Mouse (Mus musculus) ES-E14 (cell line): ENCODE measurements at regions not wholly inside any gene's neighbourhood (a gene's known extent, or its start where the extent isn't known, plus 50 kb on each side); places are given as distances from the start of the nearest gene placed in this dataset.

Experiments
- DNase-seq: peaks from one replicate; pipeline ENCODE4 v3.0.0-alpha.2; 2013; ENCODE audit warnings: low read depth, low spot score
- H3K27ac ChIP-seq: 2 replicates; pipeline ENCODE4 v1.5.1; 2012; ENCODE audit warnings: low read depth, mild to moderate bottlenecking, low read length, moderate library complexity, mixed read lengths; ENCODE audit not compliant: poor library complexity, insufficient read depth, severe bottlenecking
- H3K36me3 ChIP-seq: 2 replicates; pipeline ENCODE4 v1.6.1; 2012; ENCODE audit warnings: mild to moderate bottlenecking, low read length, moderate library complexity, mixed read lengths; ENCODE audit not compliant: control insufficient read depth, poor library complexity, insufficient read depth, severe bottlenecking
- H3K4me1 ChIP-seq, 2 experiments: fragments of 150-350 bp in 1 of 2; sonication (generic) in 1 of 2; 2 replicates each; pipeline ENCODE4 v1.6.1; 2012; ENCODE audit warnings: low read length in 2 of 2, mild to moderate bottlenecking in 1 of 2, mixed read lengths in 1 of 2; ENCODE audit not compliant: control insufficient read depth in 2 of 2, insufficient read depth in 2 of 2, poor library complexity in 1 of 2
- H3K4me3 ChIP-seq, 2 experiments: fragments of 150-350 bp in 1 of 2; sonication (generic) in 1 of 2; 2 replicates each; pipeline ENCODE4 v1.5.1; 2012; ENCODE audit warnings: low read length in 2 of 2, low read depth in 1 of 2, mild to moderate bottlenecking in 1 of 2, mixed read lengths in 1 of 2; ENCODE audit not compliant: insufficient read depth in 1 of 2, poor library complexity in 1 of 2, severe bottlenecking in 1 of 2
- H3K9ac ChIP-seq: 2 replicates; pipeline ENCODE4 v1.6.1; 2012; ENCODE audit warnings: low read depth, mild to moderate bottlenecking, low read length, mixed read lengths; ENCODE audit not compliant: poor library complexity, insufficient read depth, severe bottlenecking
- H3K9me3 ChIP-seq: fragments of 150-350 bp; sonication (generic); 2 replicates; pipeline ENCODE4 v1.6.1; 2012; ENCODE audit warnings: low read depth, mild to moderate bottlenecking, low read length; ENCODE audit not compliant: control insufficient read depth, insufficient read depth
- CHD2 ChIP-seq: IDR thresholded peaks from 2 replicates; pipeline ENCODE4 v1.6.1; 2014; ENCODE audit warnings: mild to moderate bottlenecking, low read depth, low read length, inconsistent platforms
- HCFC1 ChIP-seq: IDR thresholded peaks from 2 replicates; pipeline ENCODE4 v1.6.1; 2012; ENCODE audit warnings: low read length, inconsistent platforms, borderline replicate concordance; ENCODE audit not compliant: insufficient read depth
- MAFK ChIP-seq: IDR thresholded peaks from 2 replicates; pipeline ENCODE4 v1.6.1; 2014; ENCODE audit warnings: mild to moderate bottlenecking, low read depth, low read length, inconsistent platforms; ENCODE audit not compliant: insufficient read depth
- ZC3H11A ChIP-seq: IDR thresholded peaks from 2 replicates; pipeline ENCODE4 v1.6.1; 2012; ENCODE audit warnings: low read depth, mild to moderate bottlenecking, inconsistent platforms, low read length, borderline replicate concordance
- ZNF384 ChIP-seq: IDR thresholded peaks from 2 replicates; pipeline ENCODE4 v1.6.1; 2012; ENCODE audit warnings: low read depth, low read length, inconsistent platforms
- in situ Hi-C, 2 experiments: fragments of 600-800 bp; cut with MboI; formaldehyde crosslinking; loops; one replicate each; pipeline ENCODE4 v1.15.1; 2025; ENCODE audit warnings: low sequenced_read_pairs in 2 of 2, inconsistent platforms in 1 of 2; ENCODE audit not compliant: unreplicated experiment in 2 of 2

DNA sequence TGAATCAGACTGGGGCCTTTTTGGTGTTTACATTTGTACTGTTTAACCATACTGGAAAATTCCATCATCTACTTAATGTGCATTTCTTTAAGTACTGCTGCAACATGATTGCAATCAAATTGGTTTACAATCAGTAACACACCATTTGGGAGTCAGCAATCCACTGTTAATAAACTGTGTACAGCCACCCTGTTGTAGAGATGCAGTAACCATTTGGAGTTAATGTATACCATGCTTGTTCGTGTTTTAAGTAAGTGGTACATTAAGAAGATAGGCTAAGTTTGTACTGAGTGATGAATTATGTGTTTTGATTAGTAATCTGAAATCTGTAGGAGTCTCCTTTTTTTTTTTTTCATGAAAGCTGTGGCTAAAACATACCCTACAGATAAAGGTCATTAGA, 206.1 kb downstream of the 9330182O14Rik start:
- H3K27ac ChIP-seq: no peak overlapping the region
- no peak for TF ChIP-seq HCFC1
- H3K9ac ChIP-seq: no peak overlapping the region
- H3K9me3 ChIP-seq: no peaks in the 10 kb centered on the region
- in situ Hi-C loops: no loop called here
- no peak overlapping the region for H3K4me3 ChIP-seq
- no peaks in the 10 kb centered on the region for H3K36me3 ChIP-seq
- H3K4me1 ChIP-seq: no peaks in the 10 kb centered on the region
- no peak for DNase-seq

DNA sequence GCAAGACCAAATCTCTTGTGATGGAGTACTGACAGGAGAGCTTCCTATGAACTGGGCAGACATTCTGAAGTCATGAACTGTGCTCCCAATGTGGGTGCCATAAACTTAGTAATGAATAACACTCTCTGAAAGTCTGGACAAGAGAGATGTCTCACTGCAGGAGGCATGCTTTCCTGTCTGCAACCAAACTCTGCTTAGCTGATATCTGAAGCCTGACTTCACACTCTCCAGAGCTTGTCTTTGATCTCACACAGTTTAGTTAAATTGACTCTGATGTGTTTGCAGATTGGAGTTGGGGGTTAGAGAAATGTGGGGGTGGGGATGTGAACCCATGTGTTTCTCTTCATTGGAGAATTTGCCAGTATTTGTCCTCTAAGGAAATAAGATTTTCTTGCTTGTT, 217.3 kb downstream of the 9330182O14Rik start:
- DNase-seq: no peak

GRCm38 (mm10) chr15:40354802-40355487, 220.8 kb downstream of the 9330182O14Rik start:
- DNase-seq: no peak
- H3K4me3 ChIP-seq: no peak overlapping the region

More for the DNA sequence above, 217.3 kb downstream of the 9330182O14Rik start:
- H3K36me3 ChIP-seq: no peaks in the 10 kb centered on the region
- TF ChIP-seq ZC3H11A (no peak), CHD2 (no peak), MAFK (no peak), ZNF384 (no peak), HCFC1 (no peak)
- H3K27ac ChIP-seq: no peak overlapping the region
- no peak overlapping the region for H3K4me3 ChIP-seq
- in situ Hi-C loops: no loop called here
- no peaks in the 10 kb centered on the region for H3K9me3 ChIP-seq
- no peaks in the 10 kb centered on the region for H3K4me1 ChIP-seq
- no peak overlapping the region for H3K9ac ChIP-seq

GRCm38 (mm10) chr15:40356096-40356495, 221.9 kb downstream of the 9330182O14Rik start:
- no peak for DNase-seq
- H3K4me1 ChIP-seq: no peaks in the 10 kb centered on the region
- TF ChIP-seq CHD2 (no peak), HCFC1 (no peak)

More at GRCm38 (mm10) chr15:40354802-40355487, 220.8 kb downstream of the 9330182O14Rik start:
- no peaks in the 10 kb centered on the region for H3K4me1 ChIP-seq
- TF ChIP-seq ZNF384: no peak
- no peaks in the 10 kb centered on the region for H3K9me3 ChIP-seq
- in situ Hi-C loops: no loop called here
- H3K36me3 ChIP-seq: no peaks in the 10 kb centered on the region
- H3K27ac ChIP-seq: no peak overlapping the region
- no peak overlapping the region for H3K9ac ChIP-seq

DNA sequence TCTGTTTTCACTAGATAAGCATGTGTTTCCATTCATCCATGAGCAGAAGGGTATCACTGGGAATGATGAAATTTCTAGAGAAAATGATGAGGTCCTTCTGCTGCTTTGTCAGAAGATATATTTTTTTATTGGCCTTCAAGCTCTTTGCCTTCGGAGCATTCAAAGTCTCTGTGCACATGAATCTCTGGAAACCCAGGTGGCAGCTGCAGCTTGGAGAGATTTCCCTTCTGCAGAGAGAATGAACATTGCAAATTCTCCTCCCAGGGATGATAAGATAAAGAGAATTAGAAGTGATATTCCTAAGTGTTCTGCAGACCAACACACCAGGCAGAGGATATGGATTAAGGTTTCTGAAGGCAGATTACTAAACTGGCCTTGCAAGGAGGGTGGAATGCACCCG, 224.2 kb downstream of the 9330182O14Rik start:
- no peak for TF ChIP-seq HCFC1
- TF ChIP-seq ZNF384: no peak
- no peak for TF ChIP-seq MAFK
- TF ChIP-seq CHD2: no peak
- TF ChIP-seq ZC3H11A: no peak
- no peak overlapping the region for H3K4me3 ChIP-seq
- H3K9me3 ChIP-seq: no peaks in the 10 kb centered on the region
- DNase-seq: no peak
- in situ Hi-C loops: no loop called here
- H3K36me3 ChIP-seq: no peaks in the 10 kb centered on the region
- H3K27ac ChIP-seq: no peak overlapping the region
- H3K4me1 ChIP-seq: no peaks in the 10 kb centered on the region
- H3K9ac ChIP-seq: no peak overlapping the region

More at GRCm38 (mm10) chr15:40356096-40356495, 221.9 kb downstream of the 9330182O14Rik start:
- Histone ChIP-seq H3K4me3 (no peak overlapping the region), H3K36me3 (no peaks in the 10 kb centered on the region), H3K9ac (no peak overlapping the region), H3K9me3 (no peaks in the 10 kb centered on the region), H3K27ac (no peak overlapping the region)
- in situ Hi-C loops: no loop called here
